Mouse (Mus musculus): ENCODE results near the gene Kcnk1.

The Kcnk1 gene

GRCm38 (mm10) chr8:125995101-125995986 is at the start of gene Kcnk1:
Gene Kcnk1 (plus strand): TSS chr8:125995170.
- DNase-seq (ENCODE audit: low read depth, low spot score) = no peak

GRCm38 (mm10) chr8:125948696-125949308 is 46.2 kb upstream of the Kcnk1 start:
- DNase-seq (ENCODE audit: low read depth, low spot score) = no peak

GRCm38 (mm10) chr8:125950007-125950940 is 44.7 kb upstream of the Kcnk1 start:
- DNase-seq (ENCODE audit: low read depth, low spot score) = peak; percentile 94

- peak; percentile 48 for DNase-seq (ENCODE audit: low read depth, low spot score)
Observed at GRCm38 (mm10) chr8:125955671-125956070, 39.3 kb upstream of the Kcnk1 start.

DNA sequence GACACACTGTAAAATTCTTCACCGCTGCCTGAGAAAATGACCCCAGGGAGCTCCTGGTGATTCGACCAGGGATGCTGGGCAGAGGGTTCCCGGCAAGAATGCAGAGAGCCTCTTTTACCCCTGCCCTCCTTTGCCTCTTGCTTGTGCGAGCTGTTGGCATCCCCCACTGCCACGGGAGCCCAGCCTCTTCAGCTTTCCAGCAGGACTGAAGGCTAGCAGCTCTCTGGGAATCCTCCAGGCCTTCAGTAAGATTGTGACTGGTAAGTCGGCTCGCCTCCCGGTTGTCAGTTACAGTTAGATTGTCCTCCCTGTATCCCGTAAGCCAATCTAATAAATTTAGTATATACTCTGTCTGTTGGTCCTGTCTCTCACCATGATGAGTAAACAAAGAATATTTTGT is 38.2 kb upstream of the Kcnk1 start:
- DNase-seq (ENCODE audit: low read depth, low spot score) = no peak

GRCm38 (mm10) chr8:125957226-125957993 is 37.6 kb upstream of the Kcnk1 start:
- DNase-seq (ENCODE audit: low read depth, low spot score) = no peak

DNA sequence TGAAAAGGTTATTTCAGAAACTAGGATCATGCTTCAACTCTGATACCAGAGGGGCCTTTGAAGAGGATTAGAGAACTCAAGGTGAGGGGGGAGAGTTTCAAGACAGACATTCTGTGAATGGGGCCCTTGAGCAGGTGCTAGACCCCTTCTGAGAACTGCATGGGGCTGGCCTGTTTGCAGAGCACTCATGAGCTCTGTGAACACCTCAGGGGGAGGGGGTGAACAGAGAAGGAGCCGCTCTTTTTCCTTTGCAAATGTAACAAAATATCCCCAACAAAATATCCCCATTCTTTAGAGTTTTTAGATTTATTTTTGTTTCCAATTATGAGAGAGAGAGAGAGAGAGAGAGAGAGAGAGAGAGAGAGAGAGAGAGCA is 37.0 kb upstream of the Kcnk1 start:
- no peak for DNase-seq (ENCODE audit: low read depth, low spot score)

DNA sequence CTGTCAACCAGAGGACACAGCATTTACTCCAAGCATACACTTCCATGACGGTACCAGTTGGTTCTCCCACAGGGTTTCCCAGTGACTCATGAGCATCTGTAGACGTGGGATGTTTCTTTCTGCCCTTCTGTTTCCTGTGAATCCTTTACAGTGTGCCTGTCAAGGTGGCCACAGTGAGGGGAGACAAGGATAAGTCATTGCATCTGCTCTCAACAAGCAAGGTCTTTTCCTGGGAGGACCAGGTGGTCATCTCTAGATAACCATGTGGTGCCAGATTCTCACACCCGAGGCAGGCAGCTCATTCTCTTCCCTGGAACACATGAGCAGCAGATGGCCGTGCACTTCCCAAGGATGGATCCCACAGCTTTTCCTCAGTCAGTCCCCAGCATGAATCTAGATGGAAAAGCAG is 35.6 kb upstream of the Kcnk1 start:
- no peak for DNase-seq (ENCODE audit: low read depth, low spot score)

DNA sequence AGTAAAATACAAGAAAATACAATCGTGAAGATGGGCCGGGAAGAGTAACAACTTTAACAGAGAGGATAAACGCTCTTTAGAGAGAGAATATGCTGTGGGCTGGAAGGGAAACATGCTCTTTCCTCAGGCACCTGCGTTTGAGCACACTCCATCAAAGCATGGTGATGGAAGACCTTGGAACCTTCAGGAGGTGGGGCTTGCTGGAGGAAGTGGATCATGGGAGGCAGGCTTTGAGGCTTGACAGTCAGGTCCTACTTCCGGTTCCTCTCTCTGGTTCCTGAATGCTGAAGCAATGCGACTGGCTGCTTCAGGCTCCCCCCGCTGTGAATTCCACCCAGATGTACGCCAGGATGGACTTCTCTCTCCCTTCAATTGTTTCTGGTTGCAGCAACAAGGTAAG is 34.9 kb upstream of the Kcnk1 start:
- no peak for DNase-seq (ENCODE audit: low read depth, low spot score)

DNA sequence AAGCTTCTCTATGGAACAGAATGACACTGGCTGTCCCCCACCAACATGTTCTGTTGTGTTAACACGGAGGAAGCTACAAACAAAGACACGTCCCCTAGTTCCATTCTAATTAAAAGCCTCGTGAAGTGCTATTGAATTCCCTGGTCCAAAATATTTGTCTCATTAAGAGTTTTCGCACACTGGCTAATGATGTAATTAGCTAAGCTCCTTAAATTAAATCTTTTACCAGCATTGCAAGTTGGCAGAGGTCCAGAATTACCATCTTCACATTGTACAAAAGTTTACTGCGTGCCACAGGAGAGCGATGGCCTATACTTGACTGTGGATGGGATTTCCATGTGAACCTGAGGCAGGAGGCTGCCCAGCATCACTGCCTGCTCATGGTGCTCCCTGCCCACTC is 33.2 kb upstream of the Kcnk1 start:
- DNase-seq (ENCODE audit: low read depth, low spot score) = peak; percentile 28

- DNase-seq (ENCODE audit: low read depth, low spot score) = no peak
Observed at GRCm38 (mm10) chr8:125963807-125964211, 31.2 kb upstream of the Kcnk1 start.

DNA sequence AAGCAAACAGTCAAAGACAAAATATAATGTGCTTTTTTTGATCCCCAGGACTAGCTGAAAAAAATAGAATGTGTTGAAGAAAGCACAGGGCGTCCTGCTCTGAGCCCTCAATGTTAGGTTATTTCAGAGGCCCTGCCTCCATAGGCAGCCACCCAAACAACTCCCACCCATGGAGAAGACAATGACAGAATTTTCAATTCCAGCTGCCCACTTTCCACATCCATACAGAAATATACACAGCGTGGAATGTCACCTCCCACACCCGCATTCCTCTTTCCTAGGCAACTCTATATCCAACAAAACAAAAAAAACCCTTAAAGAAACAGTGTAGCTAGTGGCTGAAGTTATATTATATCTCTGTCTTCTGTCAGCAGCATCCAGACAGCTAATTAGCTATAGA is 23.6 kb upstream of the Kcnk1 start:
- no peak for DNase-seq (ENCODE audit: low read depth, low spot score)

DNA sequence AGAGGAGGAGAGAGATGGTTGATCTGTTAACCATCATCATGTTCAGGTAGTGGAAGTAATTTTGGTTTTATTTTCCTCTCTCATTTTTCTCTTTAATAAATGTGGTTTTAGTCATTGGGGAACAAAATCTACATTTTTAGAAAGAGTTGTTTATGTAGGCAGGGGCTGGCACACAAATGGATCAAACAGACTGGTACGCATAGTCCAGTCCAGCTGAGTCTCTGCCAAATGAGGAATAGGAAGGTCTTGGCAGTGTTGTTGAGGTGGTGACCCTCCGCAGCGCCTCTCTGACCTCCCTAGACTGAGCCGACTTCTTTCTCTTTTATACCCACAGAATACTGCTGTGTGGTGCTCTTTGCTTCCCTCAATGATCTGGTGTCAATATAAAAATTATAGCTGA is 19.0 kb upstream of the Kcnk1 start:
- DNase-seq (ENCODE audit: low read depth, low spot score) = no peak

DNA sequence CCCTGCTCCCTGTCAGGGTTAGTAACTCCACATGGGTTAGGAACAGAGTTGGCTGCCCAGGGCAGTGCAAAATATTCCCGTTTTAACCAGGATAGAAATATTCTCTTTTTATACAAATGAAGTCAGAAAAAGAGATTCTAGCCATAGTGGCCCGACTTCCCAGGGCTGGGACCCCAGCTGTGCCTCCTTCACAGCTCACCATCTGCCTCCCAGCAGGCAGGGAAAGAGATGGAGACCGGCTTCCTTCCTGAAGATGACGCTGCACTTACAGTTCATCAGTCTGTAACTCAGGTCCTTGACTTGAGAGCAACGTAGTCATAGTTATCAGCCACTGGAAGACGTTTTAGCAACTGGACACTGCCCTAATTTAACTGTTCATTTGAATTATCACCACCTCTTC is 14.1 kb upstream of the Kcnk1 start:
- no peak for DNase-seq (ENCODE audit: low read depth, low spot score)

GRCm38 (mm10) chr8:125983515-125983914 is 11.5 kb upstream of the Kcnk1 start:
- DNase-seq (ENCODE audit: low read depth, low spot score) = no peak

DNA sequence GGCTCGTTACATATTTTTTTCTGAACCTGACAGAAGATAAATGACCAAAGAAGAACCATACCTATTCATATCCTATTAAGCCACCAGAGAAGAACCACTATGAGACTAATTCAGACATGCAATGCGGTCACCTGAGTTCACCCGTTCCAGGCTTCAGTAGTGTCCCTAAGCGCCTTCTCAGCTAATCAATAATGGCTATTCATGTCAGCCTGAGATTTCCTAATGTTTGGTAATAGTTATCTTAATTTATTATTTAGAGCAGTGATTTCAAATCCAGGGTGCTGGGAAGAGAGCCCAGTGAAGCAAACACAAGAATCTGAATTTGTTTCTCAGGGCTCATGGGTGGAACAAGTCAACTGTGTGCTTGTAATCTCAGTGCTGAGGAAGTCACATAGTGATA is 10.8 kb upstream of the Kcnk1 start:
- DNase-seq (ENCODE audit: low read depth, low spot score) = no peak

DNA sequence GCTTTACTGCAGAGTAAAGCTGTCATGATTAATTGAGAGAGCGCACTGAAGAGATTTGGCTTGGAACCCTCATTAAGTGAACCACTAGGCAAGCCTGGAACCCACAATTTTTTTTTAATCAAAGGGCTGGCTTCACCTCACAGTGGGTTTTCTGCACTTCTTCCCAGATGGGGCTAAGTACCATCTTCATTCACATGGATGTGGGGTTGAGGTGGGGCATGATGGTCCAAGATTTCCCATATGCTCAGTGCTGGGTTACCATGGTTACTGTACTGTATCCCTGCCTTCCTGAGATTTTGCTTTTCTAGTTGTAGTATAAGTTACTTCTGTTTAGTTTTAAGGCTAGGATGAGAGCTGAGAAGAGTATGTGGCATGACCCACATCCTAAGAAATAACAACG is 9.6 kb upstream of the Kcnk1 start:
- no peak for DNase-seq (ENCODE audit: low read depth, low spot score)

DNA sequence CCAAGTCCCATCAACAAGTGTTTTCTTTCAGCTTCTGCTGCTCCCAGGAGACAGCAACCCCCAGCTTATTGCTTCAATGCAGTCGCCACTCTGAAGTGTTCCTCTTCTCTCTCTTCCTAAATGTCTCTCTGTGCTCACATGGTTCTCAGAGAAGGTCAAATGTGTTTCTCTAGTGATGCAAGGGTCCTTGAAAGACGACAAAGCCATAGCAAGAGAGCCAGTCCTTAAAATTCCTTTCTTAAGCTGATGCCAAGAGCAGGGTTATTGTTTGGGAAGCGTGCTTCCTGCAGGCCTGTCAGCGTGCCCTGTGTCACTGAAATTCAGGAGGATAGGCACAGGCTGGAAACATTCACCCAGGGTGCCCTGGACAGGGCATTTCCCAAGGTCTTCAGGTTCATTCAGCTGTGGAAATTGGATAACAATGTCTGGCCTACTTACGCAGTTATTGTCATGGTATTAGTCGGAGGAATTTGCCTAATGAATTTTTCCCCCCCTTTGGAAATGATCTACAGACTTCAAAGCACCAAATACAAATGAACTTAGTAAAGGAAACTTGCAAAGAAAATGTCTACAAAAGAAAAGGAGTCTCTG is 7.9 kb upstream of the Kcnk1 start:
- DNase-seq (ENCODE audit: low read depth, low spot score) = no peak

- no peak for DNase-seq (ENCODE audit: low read depth, low spot score)
Observed at GRCm38 (mm10) chr8:125987996-125988395, 7.0 kb upstream of the Kcnk1 start.

DNA sequence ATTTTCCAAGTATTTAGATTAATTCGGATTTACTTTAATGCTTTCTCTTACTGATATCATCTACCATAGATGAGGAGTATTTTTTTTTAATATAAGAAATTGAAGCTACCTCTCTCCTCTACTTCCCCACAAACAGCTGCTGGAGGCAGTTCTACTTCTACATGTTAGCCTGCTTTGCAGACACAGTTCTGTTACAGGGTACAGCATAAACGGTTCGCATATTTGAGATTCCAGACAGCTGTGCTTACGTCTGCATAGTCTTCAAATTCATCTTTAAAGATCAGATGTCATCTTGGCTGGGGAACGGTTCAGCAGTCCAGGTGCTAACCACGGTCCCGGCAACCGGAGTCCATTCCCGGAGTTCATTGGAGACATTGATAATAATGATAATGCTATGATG is 1.3 kb upstream of the Kcnk1 start:
- DNase-seq (ENCODE audit: low read depth, low spot score) = no peak

Measured in retina, postnatal 7 days (tissue).